8 mouse cellular contexts compared by ENCODE assay signal in genomic region chr9:84253022-84253991, GRCm38 (mm10).
DNase-seq lines count a peak whose midpoint lies in the region; ATAC-seq lines count a peak whose summit lies in the region.

No protein-coding gene starts in this region.

- H3K4me3 ChIP-seq in embryonic facial prominence, embryonic 14.5 days (ENCODE audit: low read depth, low read length), result no peak overlapping the region
- no peak overlapping the region for H3K4me3 ChIP-seq in intestine, embryonic 14.5 days (ENCODE audit: low read depth, low read length)
- H3K4me3 ChIP-seq in midbrain, embryonic 14.5 days (replicated peaks; ENCODE audit: low read depth, low read length), result no peak overlapping the region

- no peak overlapping the region for H3K27ac ChIP-seq in embryonic facial prominence, embryonic 14.5 days (replicated peaks; ENCODE audit: low read depth, low read length)
- H3K27ac ChIP-seq in intestine, embryonic 14.5 days (ENCODE audit: low read depth), result no peak overlapping the region
- H3K27ac ChIP-seq in midbrain, embryonic 14.5 days (replicated peaks; ENCODE audit: low read depth, low read length), result no peak overlapping the region

- no peaks in the 10 kb centered on the region for H3K36me3 ChIP-seq in embryonic facial prominence, embryonic 14.5 days (ENCODE audit: control insufficient read depth, insufficient read depth, low read length)
- H3K36me3 ChIP-seq in intestine, embryonic 14.5 days (ENCODE audit: control insufficient read depth, insufficient read depth, low read length), result no peaks in the 10 kb centered on the region
- H3K36me3 ChIP-seq in midbrain, embryonic 14.5 days (ENCODE audit: control insufficient read depth, insufficient read depth, low read length), result no peaks in the 10 kb centered on the region

- WGBS in embryonic facial prominence, embryonic 14.5 days, result 12% methylated on average over 7 of the region's 7 CpGs
- WGBS in intestine, embryonic 14.5 days, result 18% methylated on average over 7 of the region's 7 CpGs
- WGBS in midbrain, embryonic 14.5 days, result 20% methylated on average over 7 of the region's 7 CpGs

- intact Hi-C loops in left cerebral cortex, postnatal 14 days (cut with DNase I), result no loop called here

- no peaks in the 10 kb centered on the region for H3K27me3 ChIP-seq in embryonic facial prominence, embryonic 14.5 days (replicated peaks; ENCODE audit: control insufficient read depth, insufficient read depth, low read length)
- H3K27me3 ChIP-seq in intestine, embryonic 14.5 days (replicated peaks; ENCODE audit: control insufficient read depth, insufficient read depth, low read length), result no peaks in the 10 kb centered on the region
- H3K27me3 ChIP-seq in midbrain, embryonic 14.5 days (ENCODE audit: control insufficient read depth, insufficient read depth, low read length), result no peaks in the 10 kb centered on the region

- DNase-seq in lung, adult 18-20 months, result peak; percentile 10 to 23
- no peak for DNase-seq in lung, postnatal 25 days (ENCODE audit: low spot score)
- peak; percentile 46 for DNase-seq in adrenal gland, postnatal 25 days
- peak; percentile 59 for DNase-seq in embryonic facial prominence, embryonic 14.5 days (ENCODE audit: low spot score)
- DNase-seq in intestine, embryonic 14.5 days (ENCODE audit: low spot score), result peak; percentile 67
- DNase-seq in left cerebral cortex, postnatal 14 days (ENCODE audit: low spot score in 2 of 2), result peak; percentile 10 to 39
- peak; percentile 88 for DNase-seq in midbrain, embryonic 14.5 days
- DNase-seq in telencephalon, adult 2 months (ENCODE audit: low read depth, low spot score), result peak; percentile 12

- H3K4me1 ChIP-seq in embryonic facial prominence, embryonic 14.5 days (ENCODE audit: control insufficient read depth, insufficient read depth, low read length), result peaks cover 12% of the 10 kb centered on the region; the same call in 1 of the 2 replicates
- no peaks in the 10 kb centered on the region for H3K4me1 ChIP-seq in intestine, embryonic 14.5 days (replicated peaks; ENCODE audit: control insufficient read depth, insufficient read depth, low read length)
- H3K4me1 ChIP-seq in midbrain, embryonic 14.5 days (ENCODE audit: control insufficient read depth, insufficient read depth, low read length), result peaks cover 7% of the 10 kb centered on the region

- no peak overlapping the region for H3K4me2 ChIP-seq in embryonic facial prominence, embryonic 14.5 days (ENCODE audit: low read depth, low read length)
- H3K4me2 ChIP-seq in intestine, embryonic 14.5 days (ENCODE audit: low read length), result no peak overlapping the region
- H3K4me2 ChIP-seq in midbrain, embryonic 14.5 days (ENCODE audit: low read length), result no peak overlapping the region

- no peak overlapping the region; the same call in 1 of the 2 replicates for H3K9ac ChIP-seq in embryonic facial prominence, embryonic 14.5 days (ENCODE audit: low read depth, low read length)
- no peak overlapping the region for H3K9ac ChIP-seq in intestine, embryonic 14.5 days (ENCODE audit: low read length)
- H3K9ac ChIP-seq in midbrain, embryonic 14.5 days (replicated peaks; ENCODE audit: low read length), result no peak overlapping the region

- no peaks in the 10 kb centered on the region; the same call in 1 of the 2 replicates for H3K9me3 ChIP-seq in embryonic facial prominence, embryonic 14.5 days (ENCODE audit: control insufficient read depth, low read length)
- H3K9me3 ChIP-seq in intestine, embryonic 14.5 days (ENCODE audit: control insufficient read depth, low read length), result no peaks in the 10 kb centered on the region
- no peaks in the 10 kb centered on the region for H3K9me3 ChIP-seq in midbrain, embryonic 14.5 days (ENCODE audit: control insufficient read depth, low read length)

- ATAC-seq in embryonic facial prominence, embryonic 14.5 days (ENCODE audit: low read depth), result peak; percentile 77
- ATAC-seq in intestine, embryonic 14.5 days (replicated peaks; ENCODE audit: low FRiP score, low TSS enrichment, low read depth), result peak; percentile 43; the same call in 1 of the 2 replicates
- peak; percentile 81; the same call in 1 of the 2 replicates for ATAC-seq in midbrain, embryonic 14.5 days (ENCODE audit: low FRiP score, low TSS enrichment)
